Mouse (Mus musculus) stomach, embryonic 16.5 days (tissue): ENCODE measurements around the gene Mrpl24. TPM values are rescaled to one million over a fixed set of nuclear protein-coding genes. Genes with fewer than 3 reads are reported as not detected.

Experiments used
- ATAC-seq: fragments of 200-750 bp; cut with Nextera tagmentation; 2 replicates; pipeline ENCODE4 v1.8.0; 2017; ENCODE audit warnings: moderate number of reproducible peaks, moderate TSS enrichment; ENCODE audit not compliant: insufficient read depth, low FRiP score
- H3K27ac ChIP-seq: fragments of 300-500 bp; sonication (generic); 2 replicates; pipeline ENCODE4 v1.5.1; 2014; ENCODE audit warnings: low read length
- H3K27me3 ChIP-seq: fragments of 300-500 bp; sonication (generic); 2 replicates; pipeline ENCODE4 v1.6.1; 2014; ENCODE audit warnings: low read length, control low read depth, mixed read lengths; ENCODE audit not compliant: control insufficient read depth, insufficient read depth
- H3K36me3 ChIP-seq: fragments of 300-500 bp; sonication (generic); 2 replicates; pipeline ENCODE4 v1.6.1; 2014; ENCODE audit warnings: low read length; ENCODE audit not compliant: control insufficient read depth, insufficient read depth
- H3K4me1 ChIP-seq: fragments of 300-500 bp; sonication (generic); 2 replicates; pipeline ENCODE4 v1.6.1; 2014; ENCODE audit warnings: low read length, control low read depth, mixed read lengths; ENCODE audit not compliant: control insufficient read depth, insufficient read depth
- H3K4me2 ChIP-seq: fragments of 300-500 bp; sonication (generic); 2 replicates; pipeline ENCODE4 v1.6.1; 2014; ENCODE audit warnings: low read depth, low read length, mixed read lengths
- H3K4me3 ChIP-seq: fragments of 300-500 bp; sonication (generic); replicated peaks from 2 replicates; pipeline ENCODE4 v1.5.1; 2014; ENCODE audit warnings: mild to moderate bottlenecking, low read length
- H3K9ac ChIP-seq: fragments of 300-500 bp; sonication (generic); 2 replicates; pipeline ENCODE4 v1.6.1; 2014; ENCODE audit warnings: low read length
- H3K9me3 ChIP-seq: fragments of 300-500 bp; sonication (generic); replicated peaks from 2 replicates; pipeline ENCODE4 v1.6.1; 2016; ENCODE audit warnings: low read length, control low read depth; ENCODE audit not compliant: control insufficient read depth
- WGBS: fragments of 180-500 bp; shearing (Covaris S2); extraction: QIAGEN DNeasy Blood & Tissue Kit; methylation state at CpG from one replicate; pipeline ENCODE4 v1.1.7; 2014; 5-methylcytosine and 5-hydroxymethylcytosine counted together
- polyA plus RNA-seq: library from polyadenylated mRNA; unstranded; fragments of >200 nt; fragmentation: Nextera tagmentation; extraction: Ambion mirVana; gene quantifications from 2 replicates; pipeline ENCODE4 v1.2.1, GENCODE M21; 2015

Mrpl24 gene
- polyA plus RNA-seq, 1 experiment from 2014 or later = 77.2 TPM

DNA sequence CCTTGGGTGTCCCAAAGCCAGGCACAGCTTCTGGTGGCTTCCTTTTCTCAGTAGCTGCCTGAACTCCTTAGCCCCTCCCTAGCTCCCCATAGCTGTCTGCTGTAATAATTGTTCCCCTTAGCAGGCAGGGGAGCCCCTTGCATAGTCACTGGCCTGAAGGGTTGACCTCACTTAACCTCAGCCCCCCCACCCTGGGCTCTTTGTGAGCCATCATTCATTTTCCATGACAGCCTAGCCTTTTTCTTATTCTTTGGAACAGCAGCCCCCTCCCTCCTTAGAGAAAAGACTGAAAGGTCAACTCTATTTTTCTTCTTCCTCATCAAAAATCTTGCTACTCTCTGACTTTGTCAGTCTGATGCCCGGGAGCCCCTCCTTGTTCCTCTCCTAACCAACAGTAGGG, 39.7 kb downstream of the Mrpl24 start:
- Histone ChIP-seq H3K9me3 (no peaks in the 10 kb centered on the region), H3K27me3 (no peaks in the 10 kb centered on the region), H3K27ac (no peak overlapping the region; the same call in 1 of the 2 replicates), H3K4me1 (peaks cover 23% of the 10 kb centered on the region), H3K36me3 (no peaks in the 10 kb centered on the region), H3K4me3 (no peak overlapping the region), H3K9ac (no peak overlapping the region), H3K4me2 (no peak overlapping the region)
- WGBS = 22% methylated on average over 1 of the region's 1 CpGs
- ATAC-seq = no peak

DNA sequence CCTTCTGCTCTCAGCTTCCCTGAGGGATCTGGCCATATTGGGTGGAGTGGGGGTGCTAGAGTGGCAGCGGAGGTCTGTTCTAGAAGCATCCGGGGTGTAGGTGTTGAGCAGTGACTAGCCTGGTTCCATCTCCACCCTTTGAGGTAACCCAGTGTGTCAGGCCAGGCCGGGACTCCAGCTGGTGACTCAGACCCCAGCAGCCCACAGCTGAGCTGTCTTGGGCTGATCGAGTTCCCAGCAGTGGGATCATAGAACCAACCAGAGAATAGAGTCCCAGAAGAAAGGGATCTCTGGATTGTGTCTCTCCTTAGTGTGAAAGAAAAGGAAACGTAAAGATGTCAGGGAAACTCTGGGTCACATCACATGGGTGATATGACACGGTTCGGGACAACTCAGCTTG, 40.1 kb downstream of the Mrpl24 start:
- no peak overlapping the region for H3K4me2 ChIP-seq
- H3K9me3 ChIP-seq = no peaks in the 10 kb centered on the region
- H3K4me1 ChIP-seq = peaks cover 23% of the 10 kb centered on the region
- no peaks in the 10 kb centered on the region for H3K36me3 ChIP-seq
- H3K27me3 ChIP-seq = no peaks in the 10 kb centered on the region
- no peak overlapping the region for H3K9ac ChIP-seq
- peak overlapping the region; percentile 95; the same call in 1 of the 2 replicates for H3K27ac ChIP-seq
- H3K4me3 ChIP-seq = no peak overlapping the region
- ATAC-seq = no peak
- WGBS = 56% methylated on average over 7 of the region's 7 CpGs

DNA sequence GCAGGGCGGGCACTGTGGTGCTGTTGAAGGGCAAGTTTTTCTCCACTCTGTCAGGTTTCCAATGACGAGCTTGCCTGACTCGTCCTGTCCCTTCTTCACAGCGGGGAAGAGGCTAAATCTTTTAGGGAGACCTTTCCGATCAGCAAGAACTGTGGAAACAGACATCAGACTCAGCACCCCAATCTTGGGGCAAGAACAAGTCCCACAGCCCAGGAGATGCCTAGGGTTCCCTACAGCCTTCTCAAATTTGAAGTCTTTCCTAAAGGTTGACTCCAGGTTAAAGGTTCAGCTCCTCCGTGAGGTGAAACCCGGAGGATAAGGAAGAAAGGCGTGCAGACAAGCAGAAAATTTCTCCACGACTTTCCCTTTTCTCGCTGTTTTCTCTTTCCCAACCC, 40.9 kb downstream of the Mrpl24 start:
- peak overlapping the region; percentile 43 for H3K4me3 ChIP-seq
- no peak for ATAC-seq
- no peaks in the 10 kb centered on the region for H3K36me3 ChIP-seq
- H3K9me3 ChIP-seq = no peaks in the 10 kb centered on the region
- 7% methylated on average over 10 of the region's 10 CpGs for whole genome bisulfite sequencing
- H3K9ac ChIP-seq = peak overlapping the region; percentile 66
- no peaks in the 10 kb centered on the region for H3K27me3 ChIP-seq
- H3K4me2 ChIP-seq = peak overlapping the region; percentile 85
- peaks cover 23% of the 10 kb centered on the region for H3K4me1 ChIP-seq
- peak overlapping the region; percentile 95 for H3K27ac ChIP-seq

DNA sequence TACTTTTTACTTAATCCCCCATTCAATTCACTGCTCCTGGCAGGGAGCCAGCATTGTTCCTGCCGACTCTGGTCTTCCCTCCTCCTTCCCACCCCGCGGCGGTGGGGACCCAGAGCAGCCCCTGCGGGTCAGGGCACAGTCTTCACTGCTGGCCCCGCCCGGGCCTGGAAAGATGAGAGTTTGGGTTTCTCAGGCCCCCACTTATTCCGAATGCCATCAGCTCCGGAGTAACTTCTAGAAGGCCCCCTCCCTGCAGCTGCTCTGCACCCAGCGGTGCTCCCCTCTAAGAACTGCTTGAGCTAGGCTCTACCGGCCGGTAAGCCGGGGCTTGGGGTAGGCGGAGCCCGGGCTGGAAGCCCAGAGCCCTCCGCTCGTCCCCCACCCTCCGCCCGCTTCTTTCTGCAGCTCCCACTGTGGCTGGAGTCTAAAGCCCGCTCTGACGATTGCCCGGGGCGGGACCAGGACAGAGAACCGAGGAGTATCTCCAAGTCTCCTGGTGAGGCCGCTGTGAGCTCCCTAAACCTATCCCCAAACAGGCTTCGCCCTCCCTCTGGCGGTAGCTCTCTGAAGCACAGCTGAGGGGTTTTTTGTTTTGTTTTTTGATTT, 41.4 kb downstream of the Mrpl24 start:
- Histone ChIP-seq H3K4me3 (peak overlapping the region; percentile 43), H3K4me1 (peaks cover 23% of the 10 kb centered on the region), H3K36me3 (no peaks in the 10 kb centered on the region), H3K27me3 (no peaks in the 10 kb centered on the region), H3K9ac (peak overlapping the region; percentile 66), H3K4me2 (peak overlapping the region; percentile 85), H3K9me3 (no peaks in the 10 kb centered on the region), H3K27ac (peak overlapping the region; percentile 95)
- ATAC-seq = peak; percentile 97
- WGBS = under 1% methylated on average over 27 of the region's 27 CpGs

DNA sequence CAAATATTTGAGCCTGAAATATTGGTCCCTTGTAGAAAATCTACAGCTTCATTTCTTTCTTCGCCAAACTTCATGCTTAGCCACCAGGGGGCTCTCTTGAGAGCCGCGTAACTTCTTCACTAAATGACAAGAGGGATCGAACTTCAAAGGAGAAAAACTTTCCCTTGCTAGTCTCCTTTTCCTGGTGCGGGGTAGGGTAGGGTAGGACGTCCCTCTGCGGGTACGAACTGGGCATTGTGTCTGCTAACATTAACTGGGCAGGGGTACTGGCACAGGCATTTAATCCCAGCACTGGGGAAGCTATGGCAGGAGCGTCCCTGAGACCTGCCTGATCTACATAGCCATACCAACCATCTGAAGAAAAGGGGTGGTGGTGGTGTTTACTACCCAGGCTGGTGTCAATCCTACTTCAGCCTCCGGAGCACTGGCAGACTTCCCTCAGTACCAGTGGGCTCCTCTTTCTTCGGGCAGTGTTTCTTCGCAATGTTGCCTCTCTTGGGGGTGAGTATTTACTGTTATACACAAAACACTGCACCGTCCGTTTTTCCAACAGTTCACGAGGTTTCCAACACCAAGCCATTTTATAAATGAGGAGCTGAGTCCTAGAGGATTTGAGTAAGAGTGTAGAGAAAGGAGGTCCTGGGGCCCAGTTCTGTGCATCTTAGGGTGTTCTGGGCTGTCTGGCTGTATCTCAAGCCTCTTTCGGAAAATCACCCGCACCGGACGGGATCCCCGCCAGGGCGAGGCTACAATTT, 51.1 kb downstream of the Mrpl24 start:
- H3K9me3 ChIP-seq = no peaks in the 10 kb centered on the region
- H3K4me1 ChIP-seq = peaks cover 43% of the 10 kb centered on the region
- no peaks in the 10 kb centered on the region for H3K36me3 ChIP-seq
- WGBS = under 1% methylated on average over 21 of the region's 21 CpGs
- peak overlapping the region; percentile 92 for H3K4me2 ChIP-seq
- peak overlapping the region; percentile 64 for H3K27ac ChIP-seq
- H3K27me3 ChIP-seq = peaks cover 20% of the 10 kb centered on the region
- ATAC-seq = 0 out of 2 replicates have a peak, but pooled peaks have one; percentile 2
- H3K4me3 ChIP-seq = peak overlapping the region; percentile 63
- peak overlapping the region; percentile 81 for H3K9ac ChIP-seq

DNA sequence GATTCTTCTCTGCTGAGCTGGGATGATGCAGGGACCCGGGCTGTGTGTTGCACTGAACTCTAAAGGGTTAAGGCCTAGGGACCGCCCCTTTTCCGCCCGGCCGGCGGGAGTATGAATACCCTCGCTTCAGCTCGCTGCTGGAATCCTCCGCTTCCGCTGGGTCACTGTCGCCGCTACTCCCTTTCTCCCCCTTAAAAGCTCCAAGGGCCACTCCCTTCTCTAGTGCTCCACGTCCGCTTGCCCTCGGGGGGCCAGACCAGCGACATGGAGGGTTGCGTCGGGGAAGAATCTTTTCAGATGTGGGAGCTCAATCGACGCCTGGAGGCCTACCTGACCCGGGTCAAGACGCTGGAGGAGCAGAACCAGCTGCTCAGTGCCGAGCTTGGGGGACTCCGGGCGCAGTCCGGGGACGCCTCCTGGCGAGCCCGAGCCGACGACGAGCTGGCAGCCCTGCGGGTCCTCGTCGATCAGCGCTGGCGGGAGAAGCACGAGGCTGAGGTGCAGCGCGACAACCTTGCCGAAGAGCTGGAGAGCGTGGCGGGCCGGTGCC, 51.7 kb downstream of the Mrpl24 start, which contains the start of gene Nes:
Nes (plus strand) TSS at position 140 of the 550 bp plus-strand sequence.
- Histone ChIP-seq H3K4me3 (peak within 1 kb of the TSS; percentile 63), H3K27ac (peak within 1 kb of the TSS; percentile 64), H3K9me3 (no peaks in the 10 kb centered on the region), H3K9ac (peak within 1 kb of the TSS; percentile 81), H3K4me2 (peak within 1 kb of the TSS; percentile 92), H3K4me1 (peaks cover 43% of the 10 kb centered on the region), H3K36me3 (no peaks in the 10 kb centered on the region), H3K27me3 (peaks cover 20% of the 10 kb centered on the region)
- ATAC-seq = peak; percentile 57
- WGBS = under 1% methylated on average over 44 of the region's 44 CpGs

DNA sequence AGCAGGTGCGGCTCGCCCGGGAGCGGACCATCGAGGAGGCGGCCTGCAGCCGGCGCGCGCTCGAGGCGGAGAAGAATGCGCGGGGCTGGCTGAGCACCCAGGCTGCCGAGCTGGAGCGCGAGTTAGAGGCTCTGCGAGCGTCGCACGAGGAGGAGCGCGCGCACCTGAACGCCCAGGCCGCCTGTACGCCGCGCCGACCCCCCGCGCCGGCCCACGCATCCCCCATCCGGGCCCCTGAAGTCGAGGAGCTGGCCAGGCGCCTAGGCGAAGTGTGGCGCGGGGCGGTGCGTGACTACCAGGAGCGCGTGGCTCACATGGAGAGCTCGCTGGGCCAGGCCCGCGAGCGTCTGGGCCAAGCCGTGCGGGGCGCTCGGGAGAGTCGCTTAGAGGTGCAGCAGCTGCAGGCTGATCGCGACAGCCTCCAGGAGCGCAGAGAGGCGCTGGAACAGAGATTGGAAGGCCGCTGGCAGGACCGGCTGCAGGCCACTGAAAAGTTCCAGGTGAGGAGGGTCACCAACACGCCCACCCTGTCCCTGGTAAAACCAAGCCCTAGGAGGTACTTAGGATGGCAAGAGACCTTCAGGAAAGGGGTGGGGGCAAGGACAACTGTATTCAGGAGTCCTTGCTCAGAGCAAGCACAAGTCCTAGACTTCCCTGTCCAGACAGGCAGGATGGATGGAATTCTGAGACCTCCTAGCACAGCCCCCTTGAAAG, 52.3 kb downstream of the Mrpl24 start:
- Histone ChIP-seq H3K4me1 (peaks cover 43% of the 10 kb centered on the region), H3K36me3 (no peaks in the 10 kb centered on the region), H3K4me2 (peak overlapping the region; percentile 92), H3K9me3 (no peaks in the 10 kb centered on the region), H3K27ac (peak overlapping the region; percentile 62), H3K4me3 (peak overlapping the region; percentile 63), H3K9ac (peak overlapping the region; percentile 81), H3K27me3 (peaks cover 20% of the 10 kb centered on the region)
- WGBS = 1% methylated on average over 60 of the region's 60 CpGs
- ATAC-seq = no peak; the same call in 1 of the 2 replicates

DNA sequence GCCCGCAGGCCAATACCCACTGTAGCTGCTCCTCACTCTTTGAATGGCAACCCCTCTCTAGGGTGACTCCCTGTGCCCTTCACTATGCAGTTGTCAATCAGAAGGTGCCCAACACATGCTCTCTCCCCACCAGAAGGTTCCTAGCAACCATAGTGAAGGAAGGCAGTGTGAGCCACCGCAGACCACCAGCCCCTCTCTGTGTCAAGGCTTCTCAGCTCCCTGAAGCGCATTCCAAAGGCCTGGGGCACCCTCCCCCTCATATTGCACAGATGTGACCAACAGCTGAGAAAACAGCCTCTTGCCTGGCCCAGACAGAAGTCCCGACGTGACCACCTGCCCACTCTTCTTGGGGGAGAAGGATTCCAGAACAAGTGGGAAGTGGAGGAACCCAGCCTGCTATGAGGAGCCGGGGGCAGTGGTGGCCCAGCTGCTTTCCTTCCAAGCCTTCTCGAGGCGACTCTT, 52.9 kb downstream of the Mrpl24 start:
- Histone ChIP-seq H3K9me3 (no peaks in the 10 kb centered on the region), H3K4me3 (peak overlapping the region; percentile 63), H3K9ac (peak overlapping the region; percentile 81), H3K27me3 (peaks cover 20% of the 10 kb centered on the region), H3K36me3 (no peaks in the 10 kb centered on the region), H3K27ac (peak overlapping the region; percentile 62), H3K4me1 (peaks cover 43% of the 10 kb centered on the region), H3K4me2 (peak overlapping the region; percentile 92)
- WGBS = 28% methylated on average over 8 of the region's 8 CpGs
- no peak for ATAC-seq
